Mouse (Mus musculus) intestine, embryonic 16.5 days (tissue): ENCODE results near the gene Amelx. TPM values are rescaled to one million over a fixed set of nuclear protein-coding genes. Genes with fewer than 3 reads are reported as not detected.

Experiments used
- ATAC-seq: fragments of 200-750 bp; cut with Nextera tagmentation; 2 replicates; pipeline ENCODE4 v1.8.0; 2017; ENCODE audit warnings: moderate TSS enrichment, moderate library complexity
- H3K27ac ChIP-seq: fragments of 300-500 bp; sonication (generic); 2 replicates; pipeline ENCODE4 v1.5.1; 2014; ENCODE audit warnings: mild to moderate bottlenecking, low read length
- H3K27me3 ChIP-seq: fragments of 300-500 bp; sonication (generic); replicated peaks from 2 replicates; pipeline ENCODE4 v1.6.1; 2014; ENCODE audit warnings: low read length, control low read depth, mixed read lengths; ENCODE audit not compliant: control insufficient read depth, insufficient read depth
- H3K36me3 ChIP-seq: fragments of 300-500 bp; sonication (generic); 2 replicates; pipeline ENCODE4 v1.6.1; 2014; ENCODE audit warnings: low read length, control low read depth; ENCODE audit not compliant: control insufficient read depth, insufficient read depth
- H3K4me1 ChIP-seq: fragments of 300-500 bp; sonication (generic); 2 replicates; pipeline ENCODE4 v1.6.1; 2014; ENCODE audit warnings: low read length, control low read depth, mixed read lengths; ENCODE audit not compliant: control insufficient read depth, insufficient read depth
- H3K4me2 ChIP-seq: fragments of 300-500 bp; sonication (generic); 2 replicates; pipeline ENCODE4 v1.6.1; 2014; ENCODE audit warnings: low read depth, low read length, control low read depth
- H3K4me3 ChIP-seq: fragments of 300-500 bp; sonication (generic); 2 replicates; pipeline ENCODE4 v1.5.1; 2014; ENCODE audit warnings: mild to moderate bottlenecking, low read length
- H3K9ac ChIP-seq: fragments of 300-500 bp; sonication (generic); 2 replicates; pipeline ENCODE4 v1.6.1; 2014; ENCODE audit warnings: low read depth, low read length
- H3K9me3 ChIP-seq: fragments of 300-500 bp; sonication (generic); 2 replicates; pipeline ENCODE4 v1.6.1; 2016; ENCODE audit warnings: low read length, control low read depth; ENCODE audit not compliant: control insufficient read depth
- WGBS: fragments of 180-500 bp; shearing (Covaris S2); extraction: QIAGEN DNeasy Blood & Tissue Kit; methylation state at CpG from one replicate; pipeline ENCODE4 v1.1.7; 2014; 5-methylcytosine and 5-hydroxymethylcytosine counted together
- polyA plus RNA-seq: library from polyadenylated mRNA; unstranded; fragments of >200 nt; fragmentation: Nextera tagmentation; extraction: Ambion mirVana; gene quantifications from 2 replicates; pipeline ENCODE4 v1.2.1, GENCODE M21; 2015

The Amelx gene
- polyA plus RNA-seq = not detected in 2 replicates

- Histone ChIP-seq H3K4me2 (no peak within 1 kb of the TSS), H3K36me3 (no peaks in the 10 kb centered on the region), H3K9ac (no peak within 1 kb of the TSS), H3K27me3 (no peaks in the 10 kb centered on the region), H3K4me1 (no peaks in the 10 kb centered on the region), H3K9me3 (no peaks in the 10 kb centered on the region), H3K27ac (no peak within 1 kb of the TSS), H3K4me3 (no peak within 1 kb of the TSS)
- ATAC-seq = no peak
- WGBS = 84% methylated on average over 5 of the region's 5 CpGs
Observed at GRCm38 (mm10) chrX:169187100-169187499, at the start of gene Amelx. Amelx (minus strand) TSS chrX:169187200.

- no peaks in the 10 kb centered on the region for H3K4me1 ChIP-seq
- no peak overlapping the region for H3K4me3 ChIP-seq
- no peaks in the 10 kb centered on the region for H3K36me3 ChIP-seq
- peak; percentile 91 for ATAC-seq
- no peaks in the 10 kb centered on the region; the same call in 1 of the 2 replicates for H3K27me3 ChIP-seq
- no peak overlapping the region for H3K4me2 ChIP-seq
- no peak overlapping the region for H3K27ac ChIP-seq
- 55% methylated on average over 3 of the region's 3 CpGs for WGBS
- H3K9ac ChIP-seq = no peak overlapping the region
- H3K9me3 ChIP-seq = no peaks in the 10 kb centered on the region
Observed at GRCm38 (mm10) chrX:169222357-169223062, 35.5 kb upstream of the Amelx start.

GRCm38 (mm10) chrX:169220064-169220463 lies 33.1 kb upstream of the Amelx start:
- Histone ChIP-seq H3K36me3 (no peaks in the 10 kb centered on the region), H3K4me1 (no peaks in the 10 kb centered on the region), H3K27ac (no peak overlapping the region), H3K4me2 (no peak overlapping the region), H3K9ac (no peak overlapping the region), H3K9me3 (no peaks in the 10 kb centered on the region), H3K27me3 (no peaks in the 10 kb centered on the region; the same call in 1 of the 2 replicates), H3K4me3 (no peak overlapping the region)
- 55% methylated on average over 8 of the region's 8 CpGs for WGBS
- ATAC-seq = 0 out of 2 replicates have a peak, but pooled peaks have one; percentile 34

- no peak overlapping the region for H3K27ac ChIP-seq
- H3K9me3 ChIP-seq = no peaks in the 10 kb centered on the region
- WGBS = 60% methylated on average over 3 of the region's 3 CpGs
- no peaks in the 10 kb centered on the region for H3K4me1 ChIP-seq
- ATAC-seq = peak; percentile 94
- H3K4me2 ChIP-seq = no peak overlapping the region
- H3K9ac ChIP-seq = no peak overlapping the region
- no peaks in the 10 kb centered on the region for H3K36me3 ChIP-seq
- no peaks in the 10 kb centered on the region for H3K27me3 ChIP-seq
- no peak overlapping the region for H3K4me3 ChIP-seq
Observed at GRCm38 (mm10) chrX:169210019-169210418, 23.0 kb upstream of the Amelx start.

- no peak overlapping the region for H3K27ac ChIP-seq
- H3K27me3 ChIP-seq = no peaks in the 10 kb centered on the region
Observed at GRCm38 (mm10) chrX:169178634-169179033, 8.4 kb downstream of the Amelx start.

GRCm38 (mm10) chrX:169173796-169174195 lies 13.2 kb downstream of the Amelx start:
- Histone ChIP-seq H3K36me3 (no peaks in the 10 kb centered on the region), H3K27ac (no peak overlapping the region), H3K9me3 (no peaks in the 10 kb centered on the region), H3K9ac (no peak overlapping the region), H3K4me1 (no peaks in the 10 kb centered on the region), H3K4me2 (no peak overlapping the region), H3K27me3 (no peaks in the 10 kb centered on the region), H3K4me3 (no peak overlapping the region)
- ATAC-seq = no peak
- 71% methylated on average over 1 of the region's 1 CpGs for WGBS

More at GRCm38 (mm10) chrX:169178634-169179033, 8.4 kb downstream of the Amelx start:
- no peaks in the 10 kb centered on the region for H3K9me3 ChIP-seq
- no peak overlapping the region for H3K9ac ChIP-seq
- no peaks in the 10 kb centered on the region for H3K36me3 ChIP-seq
- H3K4me2 ChIP-seq = no peak overlapping the region
- 74% methylated on average over 2 of the region's 2 CpGs for WGBS
- H3K4me3 ChIP-seq = no peak overlapping the region
- H3K4me1 ChIP-seq = no peaks in the 10 kb centered on the region
- ATAC-seq = no peak

- no peaks in the 10 kb centered on the region for H3K9me3 ChIP-seq
- no peak for ATAC-seq
- H3K4me1 ChIP-seq = no peaks in the 10 kb centered on the region
- H3K36me3 ChIP-seq = no peaks in the 10 kb centered on the region
- H3K4me3 ChIP-seq = no peak overlapping the region
- WGBS = 80% methylated on average over 2 of the region's 2 CpGs
- no peak overlapping the region for H3K9ac ChIP-seq
- no peak overlapping the region for H3K27ac ChIP-seq
- no peak overlapping the region for H3K4me2 ChIP-seq
- H3K27me3 ChIP-seq = no peaks in the 10 kb centered on the region
Observed at GRCm38 (mm10) chrX:169170981-169171380, 16.0 kb downstream of the Amelx start.

GRCm38 (mm10) chrX:169158385-169158784 lies 28.6 kb downstream of the Amelx start:
- no peaks in the 10 kb centered on the region for H3K4me1 ChIP-seq
- no peak for ATAC-seq
- no peaks in the 10 kb centered on the region for H3K9me3 ChIP-seq
- H3K4me2 ChIP-seq = no peak overlapping the region
- H3K4me3 ChIP-seq = no peak overlapping the region
- no peak overlapping the region for H3K9ac ChIP-seq
- WGBS = 65% methylated on average over 6 of the region's 6 CpGs
- no peaks in the 10 kb centered on the region for H3K27me3 ChIP-seq
- H3K36me3 ChIP-seq = no peaks in the 10 kb centered on the region
- H3K27ac ChIP-seq = no peak overlapping the region

GRCm38 (mm10) chrX:169153805-169154204 lies 33.2 kb downstream of the Amelx start:
- H3K4me3 ChIP-seq = no peak overlapping the region
- no peak overlapping the region for H3K9ac ChIP-seq
- H3K4me2 ChIP-seq = no peak overlapping the region
- no peaks in the 10 kb centered on the region; the same call in 1 of the 2 replicates for H3K27me3 ChIP-seq
- ATAC-seq = no peak
- H3K36me3 ChIP-seq = no peaks in the 10 kb centered on the region
- H3K4me1 ChIP-seq = no peaks in the 10 kb centered on the region
- H3K9me3 ChIP-seq = no peaks in the 10 kb centered on the region
- no peak overlapping the region for H3K27ac ChIP-seq

GRCm38 (mm10) chrX:169140467-169140866 lies 46.5 kb downstream of the Amelx start:
- H3K4me1 ChIP-seq = no peaks in the 10 kb centered on the region
- ATAC-seq = no peak
- no peak overlapping the region for H3K4me3 ChIP-seq
- no peak overlapping the region for H3K27ac ChIP-seq
- WGBS = 88% methylated on average over 9 of the region's 9 CpGs
- no peaks in the 10 kb centered on the region for H3K36me3 ChIP-seq
- H3K9me3 ChIP-seq = no peaks in the 10 kb centered on the region
- no peaks in the 10 kb centered on the region for H3K27me3 ChIP-seq
- no peak overlapping the region for H3K9ac ChIP-seq
- no peak overlapping the region for H3K4me2 ChIP-seq
